Mouse (Mus musculus) bone marrow, adult 2 months (tissue): ENCODE measurements around the gene Prkci.

Experiments used
- CTCF ChIP-seq: fragments of 200-500 bp; IDR thresholded peaks from 2 replicates; pipeline ENCODE4 v1.5.1; 2011; ENCODE audit warnings: low read length, control low read depth; ENCODE audit not compliant: control insufficient read depth, insufficient read depth
- POLR2A ChIP-seq: fragments of 200-500 bp; IDR thresholded peaks from 2 replicates; pipeline ENCODE4 v1.6.1; 2011; ENCODE audit warnings: low read depth, mild to moderate bottlenecking, control low read depth, low read length, borderline replicate concordance; ENCODE audit not compliant: control insufficient read depth

GRCm38 (mm10) chr3:31004320-31005209 lies 9.0 kb downstream of the Prkci start:
- TF ChIP-seq POLR2A (no peak), CTCF (no peak)
